Mouse (Mus musculus): ENCODE results near the gene Serpina3b.
A peak's percentile ranks its signal among the peaks of the same experiment; 100 is the strongest.
"Not testable (repeated sequence)": the region's sequence is repeated elsewhere in the genome, so short reads cannot be mapped to it uniquely, and the experiment has no call there.

The Serpina3b gene

GRCm38 (mm10) chr12:104127696-104128095 is at the start of gene Serpina3b:
Gene Serpina3b (plus strand): TSS chr12:104127996.
- no peak for DNase-seq

GRCm38 (mm10) chr12:104090119-104090518 is 37.7 kb upstream of the Serpina3b start:
- DNase-seq = no peak

GRCm38 (mm10) chr12:104091303-104091702 is 36.5 kb upstream of the Serpina3b start:
- DNase-seq = no peak

- no peak for DNase-seq
Measured at GRCm38 (mm10) chr12:104100768-104101167, 27.0 kb upstream of the Serpina3b start, which contains the start of gene Serpina5. Gene Serpina5 (plus strand): TSS chr12:104101113.

- no peak for DNase-seq
Measured at GRCm38 (mm10) chr12:104105847-104106246, 21.9 kb upstream of the Serpina3b start.

- no peak for DNase-seq
Measured at GRCm38 (mm10) chr12:104106919-104107318, 20.9 kb upstream of the Serpina3b start.

- no peak for DNase-seq
Measured at GRCm38 (mm10) chr12:104108507-104108906, 19.3 kb upstream of the Serpina3b start.

- not testable (repeated sequence) for DNase-seq
Measured at GRCm38 (mm10) chr12:104112333-104112732, 15.5 kb upstream of the Serpina3b start, which contains the start of gene Serpina3a. Gene Serpina3a (plus strand): TSS chr12:104112724.

- no peak for DNase-seq
Measured at GRCm38 (mm10) chr12:104114921-104115579, 12.7 kb upstream of the Serpina3b start.

GRCm38 (mm10) chr12:104123097-104123496 is 4.7 kb upstream of the Serpina3b start:
- no peak for DNase-seq

GRCm38 (mm10) chr12:104123996-104124395 is 3.8 kb upstream of the Serpina3b start:
- no peak for DNase-seq

- DNase-seq = no peak
Measured at GRCm38 (mm10) chr12:104125021-104125560, 2.7 kb upstream of the Serpina3b start.

- no peak for DNase-seq
Measured at GRCm38 (mm10) chr12:104131041-104131440, 3.2 kb downstream of the Serpina3b start.

- DNase-seq = no peak
Measured at GRCm38 (mm10) chr12:104138216-104138615, 10.4 kb downstream of the Serpina3b start.

GRCm38 (mm10) chr12:104140543-104141103 is 12.8 kb downstream of the Serpina3b start:
- DNase-seq = no peak

GRCm38 (mm10) chr12:104141506-104141905 is 13.7 kb downstream of the Serpina3b start:
- no peak for DNase-seq

GRCm38 (mm10) chr12:104142427-104142826 is 14.6 kb downstream of the Serpina3b start:
- DNase-seq = no peak

GRCm38 (mm10) chr12:104143286-104143685 is 15.5 kb downstream of the Serpina3b start:
- no peak for DNase-seq

- DNase-seq = no peak
Measured at GRCm38 (mm10) chr12:104145571-104145970, 17.8 kb downstream of the Serpina3b start.

GRCm38 (mm10) chr12:104151989-104152388 is 24.2 kb downstream of the Serpina3b start:
- DNase-seq = peak; percentile 38

- no peak for DNase-seq
Measured at GRCm38 (mm10) chr12:104153041-104153645, 25.3 kb downstream of the Serpina3b start.

GRCm38 (mm10) chr12:104153656-104154055 is 25.9 kb downstream of the Serpina3b start, which contains the start of gene Serpina3c:
Gene Serpina3c (minus strand): TSS chr12:104153870.
- no peak for DNase-seq

- DNase-seq = no peak
Measured at GRCm38 (mm10) chr12:104174747-104175146, 47.0 kb downstream of the Serpina3b start.

- DNase-seq = peak; percentile 13
Measured at GRCm38 (mm10) chr12:104175636-104176035, 47.8 kb downstream of the Serpina3b start.
